Mouse (Mus musculus) heart, embryonic 13.5 days (tissue): Measurements from ENCODE around the gene Pxn. TPM values are rescaled to one million over a fixed set of nuclear protein-coding genes. Genes with fewer than 3 reads are reported as not detected.

Source experiments
- ATAC-seq: fragments of 200-750 bp; cut with Nextera tagmentation; 2 replicates; pipeline ENCODE4 v1.8.0; 2017; ENCODE audit warnings: moderate TSS enrichment; ENCODE audit not compliant: insufficient number of reproducible peaks, low FRiP score, low TSS enrichment; ENCODE audit errors: extremely low read depth
- H3K27ac ChIP-seq: fragments of 300-500 bp; sonication (generic); replicated peaks from 2 replicates; pipeline ENCODE4 v1.5.1; 2015; ENCODE audit warnings: moderate library complexity, mild to moderate bottlenecking, inconsistent platforms
- H3K27me3 ChIP-seq: fragments of 300-500 bp; sonication (generic); replicated peaks from 2 replicates; pipeline ENCODE4 v1.6.1; 2015; ENCODE audit warnings: mild to moderate bottlenecking, inconsistent platforms
- H3K36me3 ChIP-seq: fragments of 300-500 bp; sonication (generic); 2 replicates; pipeline ENCODE4 v1.6.1; 2015; ENCODE audit warnings: mild to moderate bottlenecking, inconsistent platforms
- H3K4me1 ChIP-seq: fragments of 300-500 bp; sonication (generic); 2 replicates; pipeline ENCODE4 v1.6.1; 2015; ENCODE audit warnings: inconsistent platforms
- H3K4me2 ChIP-seq: fragments of 300-500 bp; sonication (generic); 2 replicates; pipeline ENCODE4 v1.6.1; 2015; ENCODE audit warnings: inconsistent platforms, mild to moderate bottlenecking, moderate library complexity
- H3K4me3 ChIP-seq: fragments of 300-500 bp; sonication (generic); 2 replicates; pipeline ENCODE4 v1.5.1; 2015; ENCODE audit warnings: moderate library complexity, mild to moderate bottlenecking, inconsistent platforms
- H3K9ac ChIP-seq: fragments of 300-500 bp; sonication (generic); 2 replicates; pipeline ENCODE4 v1.6.1; 2015; ENCODE audit warnings: inconsistent platforms, mild to moderate bottlenecking, moderate library complexity
- H3K9me3 ChIP-seq: fragments of 300-500 bp; sonication (generic); 2 replicates; pipeline ENCODE4 v1.6.1; 2016; ENCODE audit warnings: inconsistent platforms
- WGBS: fragments of 180-500 bp; shearing (Covaris S2); methylation state at CpG from one replicate; pipeline ENCODE4 v1.1.7; 2015; ENCODE audit warnings: mixed read lengths; 5-methylcytosine and 5-hydroxymethylcytosine counted together
- polyA plus RNA-seq: library from polyadenylated mRNA; unstranded; fragments of >200 nt; fragmentation: Nextera tagmentation; extraction: Ambion mirVana; gene quantifications from 2 replicates; pipeline ENCODE4 v1.2.1, GENCODE M21; 2015

The Pxn gene
- polyA plus RNA-seq, 1 experiment from 2014 or later = 31.7 TPM

DNA sequence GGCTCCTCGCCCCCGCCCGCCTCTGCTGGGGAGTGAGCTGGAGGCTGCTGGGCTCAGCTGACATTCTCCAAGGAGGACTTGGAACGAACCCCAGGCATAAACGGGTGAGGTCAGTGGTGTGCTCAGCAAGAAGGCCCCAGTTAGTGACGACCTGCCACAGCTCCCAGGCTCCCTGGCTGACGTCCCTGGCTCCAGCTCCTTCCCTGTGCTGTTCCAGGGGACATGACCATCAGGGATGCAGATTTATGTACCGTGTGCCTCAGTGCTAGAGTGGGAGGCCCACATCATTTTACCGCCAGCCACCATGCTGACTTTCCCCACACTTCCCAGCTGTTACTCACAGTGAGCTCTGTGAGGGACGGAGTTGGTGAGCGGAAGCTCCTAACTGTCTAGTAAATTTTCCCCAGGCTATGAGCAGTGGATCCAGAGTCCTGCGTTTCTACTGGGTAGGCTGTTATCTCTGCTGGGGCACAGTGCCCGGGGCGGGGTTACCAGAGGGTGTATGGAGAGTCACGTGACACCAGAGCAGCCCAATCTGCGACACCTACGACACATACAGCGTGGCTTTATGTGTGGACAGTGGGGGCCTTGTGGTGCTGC, 25.3 kb downstream of the Pxn start:
- H3K27ac ChIP-seq = peak overlapping the region; percentile 95
- H3K4me3 ChIP-seq = peak overlapping the region; percentile 18
- no peaks in the 10 kb centered on the region for H3K9me3 ChIP-seq
- peaks cover 90% of the 10 kb centered on the region for H3K4me1 ChIP-seq
- 21% methylated on average over 18 of the region's 18 CpGs for WGBS
- H3K9ac ChIP-seq = peak overlapping the region; percentile 64
- H3K36me3 ChIP-seq = peaks cover 7% of the 10 kb centered on the region
- peak overlapping the region; percentile 56 for H3K4me2 ChIP-seq
- H3K27me3 ChIP-seq = no peaks in the 10 kb centered on the region
- peak; percentile 47 for ATAC-seq

DNA sequence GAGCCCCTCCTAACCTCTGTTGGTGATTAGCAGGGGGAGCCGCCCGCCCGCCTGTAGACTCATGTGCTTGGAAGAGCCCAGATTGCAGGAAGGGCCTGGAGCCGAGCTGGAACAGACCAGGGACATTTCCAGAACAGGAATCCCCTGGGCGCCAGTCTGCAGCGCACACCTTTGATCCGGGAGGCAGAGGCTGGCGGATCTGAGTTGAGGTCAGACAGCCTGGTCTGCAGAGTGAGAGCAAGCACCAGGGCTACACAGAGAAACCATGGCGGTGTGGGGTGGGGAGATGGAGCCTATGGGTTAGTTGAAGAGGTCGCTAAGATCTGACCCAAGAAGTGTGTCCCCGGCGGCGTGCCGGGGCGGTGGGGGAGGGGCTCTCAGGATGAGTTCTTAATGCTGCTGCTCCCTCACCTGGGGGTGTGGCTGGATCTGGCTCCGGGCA, 27.8 kb downstream of the Pxn start:
- peak overlapping the region; percentile 71 for H3K9ac ChIP-seq
- H3K27ac ChIP-seq = peak overlapping the region; percentile 95
- 8% methylated on average over 16 of the region's 16 CpGs for WGBS
- no peak for ATAC-seq
- H3K9me3 ChIP-seq = no peaks in the 10 kb centered on the region
- peak overlapping the region; percentile 23 for H3K4me3 ChIP-seq
- peaks cover 86% of the 10 kb centered on the region for H3K4me1 ChIP-seq
- H3K4me2 ChIP-seq = peak overlapping the region; percentile 55
- no peaks in the 10 kb centered on the region for H3K36me3 ChIP-seq
- no peaks in the 10 kb centered on the region for H3K27me3 ChIP-seq

DNA sequence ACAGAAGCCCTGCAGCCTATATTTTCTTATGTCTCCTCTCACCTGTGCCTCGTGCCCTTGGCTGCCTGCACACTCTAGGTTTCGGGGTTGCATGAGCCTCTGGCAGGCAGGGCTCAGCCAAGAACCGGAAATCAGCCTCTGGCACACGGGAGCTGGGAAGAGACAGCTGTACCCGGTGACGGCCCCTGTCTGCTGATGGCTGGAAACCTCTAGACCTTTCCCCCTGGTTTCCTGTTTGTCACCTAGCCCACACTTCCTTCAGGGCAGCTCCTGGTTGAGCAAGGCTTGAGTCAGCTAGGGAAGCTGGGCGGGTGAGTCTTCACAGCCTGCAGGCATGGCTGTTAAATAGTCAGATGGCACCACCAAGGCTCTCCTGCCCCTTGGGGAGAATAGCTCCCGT, 28.4 kb downstream of the Pxn start:
- H3K4me3 ChIP-seq = peak overlapping the region; percentile 23; the same call in 1 of the 2 replicates
- WGBS = 33% methylated on average over 8 of the region's 8 CpGs
- H3K9ac ChIP-seq = peak overlapping the region; percentile 71

DNA sequence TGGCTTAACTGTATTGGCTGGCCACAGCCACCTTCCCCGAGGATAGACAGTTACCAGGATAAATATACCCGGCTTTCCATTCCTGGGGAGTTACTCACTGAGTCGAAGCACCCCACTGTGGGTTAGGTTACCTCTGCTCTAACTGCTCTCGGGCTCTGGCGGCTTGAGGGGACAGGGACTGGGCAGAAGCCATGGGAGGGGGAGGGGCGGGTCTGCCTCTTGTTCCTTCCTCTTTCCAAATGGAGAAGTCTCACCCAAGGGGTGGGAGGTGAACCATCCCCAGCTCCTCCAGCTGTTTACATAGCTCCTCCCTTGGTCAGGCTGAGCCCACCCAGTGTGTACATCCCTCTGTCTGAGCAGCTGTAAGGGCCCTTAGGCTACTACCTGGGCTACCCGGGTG, 29.2 kb downstream of the Pxn start:
- 25% methylated on average over 7 of the region's 7 CpGs for WGBS
- peak overlapping the region; percentile 71; the same call in 1 of the 2 replicates for H3K9ac ChIP-seq
- no peaks in the 10 kb centered on the region for H3K36me3 ChIP-seq
- no peaks in the 10 kb centered on the region for H3K27me3 ChIP-seq
- H3K4me1 ChIP-seq = peaks cover 73% of the 10 kb centered on the region
- no peak overlapping the region for H3K4me3 ChIP-seq
- H3K27ac ChIP-seq = peak overlapping the region; percentile 95
- no peaks in the 10 kb centered on the region for H3K9me3 ChIP-seq
- no peak for ATAC-seq
- H3K4me2 ChIP-seq = peak overlapping the region; percentile 55; the same call in 1 of the 2 replicates

More for the DNA sequence above, 28.4 kb downstream of the Pxn start:
- no peaks in the 10 kb centered on the region for H3K36me3 ChIP-seq
- H3K27ac ChIP-seq = peak overlapping the region; percentile 95
- H3K27me3 ChIP-seq = no peaks in the 10 kb centered on the region
- ATAC-seq = no peak
- no peaks in the 10 kb centered on the region for H3K9me3 ChIP-seq
- H3K4me2 ChIP-seq = peak overlapping the region; percentile 55
- H3K4me1 ChIP-seq = peaks cover 80% of the 10 kb centered on the region

DNA sequence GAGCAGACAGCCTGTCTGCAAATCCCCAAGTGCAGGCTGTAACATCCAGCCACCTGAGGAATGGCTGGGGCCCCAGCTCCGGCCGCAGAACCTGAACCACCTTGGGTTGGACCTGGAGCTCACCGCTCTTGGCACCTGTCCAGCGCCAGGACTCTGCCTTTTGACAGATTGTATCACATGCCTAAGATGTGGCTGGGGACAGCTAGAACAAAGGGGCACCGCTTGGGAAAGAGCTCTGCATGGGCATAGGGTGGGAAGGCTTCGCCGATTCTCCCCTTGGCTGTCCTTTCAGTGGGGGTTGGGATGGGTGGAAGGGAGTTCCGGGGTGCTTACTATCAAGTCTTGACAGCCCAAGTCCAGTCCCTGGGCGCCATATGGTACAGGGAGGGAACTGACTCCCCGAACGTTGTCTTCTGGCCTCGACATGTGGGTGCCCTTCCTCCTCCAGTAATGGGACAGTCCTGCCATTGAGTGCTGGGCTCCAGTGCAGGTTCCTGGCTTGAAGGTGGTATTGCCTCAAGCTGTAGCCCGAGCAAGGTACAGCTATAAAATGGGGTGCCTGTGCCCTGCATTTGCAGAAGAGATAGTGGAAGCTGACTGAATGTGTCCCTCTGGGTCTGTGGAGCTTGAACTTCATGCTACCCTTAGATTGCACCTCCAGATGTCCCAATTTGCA, 31.7 kb downstream of the Pxn start:
- Histone ChIP-seq H3K27me3 (no peaks in the 10 kb centered on the region), H3K27ac (peak overlapping the region; percentile 48), H3K4me1 (peaks cover 60% of the 10 kb centered on the region), H3K9me3 (no peaks in the 10 kb centered on the region), H3K9ac (peak overlapping the region; percentile 71), H3K4me3 (peak overlapping the region; percentile 17), H3K36me3 (no peaks in the 10 kb centered on the region), H3K4me2 (peak overlapping the region; percentile 38)
- no peak for ATAC-seq
- 58% methylated on average over 13 of the region's 13 CpGs for WGBS

DNA sequence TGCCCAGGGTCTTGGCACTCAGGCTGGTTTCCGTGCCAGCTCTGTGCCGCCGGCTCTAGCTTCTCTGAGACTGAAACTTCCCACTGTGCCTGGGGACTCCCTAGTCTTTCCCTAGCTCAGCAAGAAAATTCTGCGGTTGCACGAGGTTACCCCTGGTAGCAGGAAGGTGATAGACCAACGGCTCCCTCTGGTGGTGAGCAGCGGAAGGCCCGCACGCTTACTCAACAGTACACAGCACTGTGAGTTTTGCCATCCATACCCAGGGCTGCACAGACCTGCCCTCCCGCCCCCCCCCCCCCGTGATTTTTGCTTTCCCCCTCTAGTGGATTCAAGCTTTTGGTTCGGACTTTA, 32.2 kb downstream of the Pxn start:
- Histone ChIP-seq H3K36me3 (no peaks in the 10 kb centered on the region), H3K4me3 (peak overlapping the region; percentile 17), H3K27ac (peak overlapping the region; percentile 48), H3K9ac (peak overlapping the region; percentile 71), H3K27me3 (no peaks in the 10 kb centered on the region), H3K4me2 (peak overlapping the region; percentile 38), H3K9me3 (no peaks in the 10 kb centered on the region), H3K4me1 (peaks cover 60% of the 10 kb centered on the region)
- ATAC-seq = no peak
- WGBS = 3% methylated on average over 12 of the region's 12 CpGs

DNA sequence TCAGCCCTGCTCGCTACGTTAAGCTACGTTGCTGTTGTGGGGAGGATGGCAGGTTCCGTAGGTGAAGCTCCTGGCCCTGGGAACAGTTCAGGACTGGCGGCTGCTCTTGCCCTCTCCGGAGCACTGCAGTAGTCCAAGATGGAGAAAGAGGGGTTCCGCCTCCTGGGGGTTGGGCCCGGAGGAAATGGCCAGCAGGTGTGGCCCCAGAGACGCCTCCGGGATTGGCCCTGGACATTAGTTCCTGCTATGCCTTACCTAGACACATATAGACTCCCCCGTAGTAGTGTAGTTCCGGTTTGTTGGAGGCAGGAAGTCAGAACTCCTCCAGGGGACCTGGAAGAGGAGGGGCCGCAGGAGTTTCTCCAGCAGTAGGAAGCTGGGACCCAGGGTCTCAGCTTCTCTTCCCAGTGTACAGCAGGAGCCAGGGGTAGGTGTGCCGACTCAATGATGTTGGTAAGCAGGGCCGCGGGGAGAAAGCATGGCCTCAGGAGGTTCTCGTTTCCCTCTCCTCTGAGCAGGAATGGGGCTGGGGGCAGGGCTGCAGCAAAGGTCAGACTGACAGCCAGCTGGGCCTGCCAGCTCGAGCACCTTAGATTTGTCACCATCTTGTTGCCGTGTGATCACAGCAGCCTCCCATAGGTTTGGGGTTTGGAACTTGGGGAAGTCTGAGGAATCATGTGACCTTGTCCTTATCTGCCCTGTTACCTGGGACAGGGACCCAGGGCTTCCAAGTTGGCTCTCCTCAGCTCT, 36.3 kb downstream of the Pxn start:
- H3K9me3 ChIP-seq = no peaks in the 10 kb centered on the region
- H3K36me3 ChIP-seq = peaks cover 37% of the 10 kb centered on the region
- no peaks in the 10 kb centered on the region for H3K27me3 ChIP-seq
- H3K27ac ChIP-seq = peak overlapping the region; percentile 91
- no peak overlapping the region for H3K4me3 ChIP-seq
- peak overlapping the region; percentile 61 for H3K9ac ChIP-seq
- no peak for ATAC-seq
- peaks cover 52% of the 10 kb centered on the region for H3K4me1 ChIP-seq
- 55% methylated on average over 19 of the region's 19 CpGs for WGBS
- peak overlapping the region; percentile 64 for H3K4me2 ChIP-seq

DNA sequence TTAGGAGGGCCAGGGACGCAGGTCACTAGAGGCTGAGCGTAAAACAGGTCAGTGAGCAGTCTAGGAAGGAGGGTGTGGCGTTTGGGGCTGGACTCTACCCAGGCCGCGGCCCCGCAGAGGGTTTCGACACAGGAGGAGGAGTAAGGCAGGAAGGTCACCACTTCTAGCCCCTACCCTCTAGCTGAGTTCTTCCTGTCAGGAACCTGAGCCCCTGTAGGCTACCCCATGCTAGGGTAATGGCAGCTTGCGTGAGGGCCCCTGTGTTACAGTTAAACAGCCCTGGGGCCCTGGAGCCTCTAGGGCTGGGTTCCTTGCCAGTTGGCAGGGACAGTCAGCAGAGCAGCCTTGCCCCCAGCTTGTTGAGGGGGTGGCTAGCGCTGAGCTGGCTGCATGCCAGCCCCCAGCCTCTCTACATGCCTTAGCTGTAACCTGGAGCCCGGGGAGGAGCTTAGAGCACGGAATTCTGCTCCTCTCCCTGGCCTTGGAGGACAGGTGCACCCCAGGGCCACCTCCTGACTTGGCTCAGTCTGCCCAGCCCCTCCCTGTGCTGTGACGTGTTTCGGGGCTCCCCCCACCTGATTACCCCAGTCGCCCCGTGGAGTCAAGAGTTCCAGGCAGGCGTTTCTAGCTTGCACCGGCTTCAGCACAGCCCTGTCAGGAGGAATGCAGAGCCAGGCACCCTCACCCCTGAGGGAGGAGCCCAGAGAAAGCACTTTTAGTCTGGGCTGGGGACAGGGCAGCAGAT, 37.2 kb downstream of the Pxn start:
- 38% methylated on average over 17 of the region's 17 CpGs for WGBS
- ATAC-seq = peak; percentile 58

DNA sequence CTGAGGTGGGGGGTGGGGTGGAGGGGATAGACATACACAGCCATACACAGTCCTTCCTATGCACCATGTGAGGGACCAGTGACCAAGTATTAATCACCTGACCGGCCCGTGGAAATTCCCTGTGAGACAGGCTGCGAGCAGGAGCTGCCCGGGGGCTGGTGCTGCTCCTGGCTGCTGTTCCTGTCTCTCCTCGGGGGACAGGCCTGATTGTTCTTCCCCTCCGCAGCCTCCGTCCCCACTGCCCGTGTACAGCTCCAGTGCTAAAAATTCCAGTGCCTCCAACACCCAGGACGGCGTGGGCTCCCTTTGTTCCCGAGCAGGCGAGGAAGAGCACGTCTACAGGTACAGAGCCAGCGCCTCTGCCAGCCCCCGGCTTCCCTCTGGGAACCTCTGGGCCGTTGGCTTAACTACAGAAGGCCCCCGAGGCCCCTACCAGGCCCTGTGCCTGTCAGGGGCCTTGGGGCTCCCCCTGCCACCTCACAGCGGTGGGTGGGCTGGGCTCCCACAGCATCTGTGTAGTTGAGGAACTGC, 38.2 kb downstream of the Pxn start:
- H3K4me1 ChIP-seq = peaks cover 44% of the 10 kb centered on the region
- H3K9me3 ChIP-seq = no peaks in the 10 kb centered on the region
- H3K4me3 ChIP-seq = no peak overlapping the region
- H3K27me3 ChIP-seq = no peaks in the 10 kb centered on the region
- no peak overlapping the region for H3K4me2 ChIP-seq
- 49% methylated on average over 18 of the region's 18 CpGs for WGBS
- ATAC-seq = no peak
- peak overlapping the region; percentile 45 for H3K9ac ChIP-seq
- H3K27ac ChIP-seq = peak overlapping the region; percentile 91; the same call in 1 of the 2 replicates
- H3K36me3 ChIP-seq = peaks cover 56% of the 10 kb centered on the region

More for the DNA sequence above, 37.2 kb downstream of the Pxn start:
- H3K9ac ChIP-seq = peak overlapping the region; percentile 45
- no peaks in the 10 kb centered on the region for H3K27me3 ChIP-seq
- peaks cover 46% of the 10 kb centered on the region for H3K36me3 ChIP-seq
- H3K4me1 ChIP-seq = peaks cover 44% of the 10 kb centered on the region
- H3K4me2 ChIP-seq = peak overlapping the region; percentile 64
- peak overlapping the region; percentile 26 for H3K4me3 ChIP-seq
- peak overlapping the region; percentile 91 for H3K27ac ChIP-seq
- no peaks in the 10 kb centered on the region for H3K9me3 ChIP-seq

DNA sequence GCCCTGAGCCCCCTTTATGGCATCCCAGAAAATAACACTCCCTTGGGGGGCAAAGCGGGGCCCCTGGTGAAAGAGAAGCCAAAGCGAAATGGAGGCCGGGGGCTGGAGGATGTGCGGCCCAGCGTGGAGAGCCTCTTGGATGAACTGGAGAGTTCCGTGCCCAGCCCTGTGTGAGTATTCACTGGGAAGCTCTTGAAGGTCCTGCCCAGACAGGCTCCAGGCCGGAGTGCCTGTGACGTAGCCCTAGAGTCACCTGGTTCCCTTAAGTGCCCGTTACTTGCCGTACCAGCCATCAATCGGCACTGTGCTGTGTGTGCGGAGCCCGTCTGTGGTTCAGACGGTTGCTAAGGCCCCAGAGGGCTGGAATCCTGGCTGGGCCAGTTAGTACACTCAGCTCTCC, 39.2 kb downstream of the Pxn start:
- no peak for ATAC-seq
- H3K4me1 ChIP-seq = peaks cover 44% of the 10 kb centered on the region
- H3K9me3 ChIP-seq = no peaks in the 10 kb centered on the region
- H3K27ac ChIP-seq = no peak overlapping the region
- peaks cover 65% of the 10 kb centered on the region for H3K36me3 ChIP-seq
- H3K4me3 ChIP-seq = no peak overlapping the region
- no peak overlapping the region for H3K4me2 ChIP-seq
- H3K9ac ChIP-seq = no peak overlapping the region; the same call in 1 of the 2 replicates
- H3K27me3 ChIP-seq = no peaks in the 10 kb centered on the region
- WGBS = 87% methylated on average over 14 of the region's 14 CpGs
